In genomic region chr16:37999762-38000161, GRCm38 (mm10) we compare ENCODE assay signal across 16 mouse cellular contexts.
A peak's percentile ranks its signal among the peaks of the same experiment; 100 is the strongest.
DNase-seq lines count a peak whose midpoint lies in the region; ATAC-seq lines count a peak whose summit lies in the region.
"Had no signal": no experiment of that assay in that cellular context is flagged by ENCODE, and none has a peak within 500 bp of the region (broad histone marks: within the 10 kb centered on the region; RNA-seq: fewer than 3 reads in every experiment).

No protein-coding gene starts in this region.

- no peak for DNase-seq in embryonic facial prominence, embryonic 10.5 days (ENCODE audit: low spot score)
- no peak for DNase-seq in embryonic facial prominence, embryonic 14.5 days (ENCODE audit: low spot score)
- DNase-seq in cerebellum, adult 11 months, result no peak
- no peak for DNase-seq in heart, adult 11 months
- DNase-seq: cerebellum, adult 11-12 months; heart, adult 2 months; heart, postnatal 10 days; kidney, adult 11 months; kidney, postnatal 4 days; lung, postnatal 10 days; thymus, adult 2 months had no signal

- 76% methylated on average over 1 of the region's 1 CpGs for whole genome bisulfite sequencing in embryonic facial prominence, embryonic 10.5 days
- 81% methylated on average over 1 of the region's 1 CpGs for WGBS in embryonic facial prominence, embryonic 14.5 days
- WGBS in hindbrain, embryonic 13.5 days, result 71% methylated on average over 1 of the region's 1 CpGs
- 55% methylated on average over 1 of the region's 1 CpGs for WGBS in midbrain, embryonic 15.5 days

- H3K27me3 ChIP-seq in embryonic facial prominence, embryonic 10.5 days (replicated peaks; ENCODE audit: low read depth, poor library complexity, severe bottlenecking), result 0 out of 2 replicates have a peak, but pooled peaks cover 3% of the 10 kb centered on the region
- H3K27me3 ChIP-seq in embryonic facial prominence, embryonic 14.5 days (replicated peaks; ENCODE audit: control insufficient read depth, insufficient read depth, low read length), result no peaks in the 10 kb centered on the region
- H3K27me3 ChIP-seq in hindbrain, embryonic 13.5 days, result no peaks in the 10 kb centered on the region
- no peaks in the 10 kb centered on the region for H3K27me3 ChIP-seq in midbrain, embryonic 15.5 days (replicated peaks)

- no peaks in the 10 kb centered on the region for H3K9me3 ChIP-seq in embryonic facial prominence, embryonic 10.5 days
- H3K9me3 ChIP-seq in embryonic facial prominence, embryonic 14.5 days (ENCODE audit: control insufficient read depth, low read length), result no peaks in the 10 kb centered on the region
- H3K9me3 ChIP-seq in hindbrain, embryonic 13.5 days, result no peaks in the 10 kb centered on the region
- no peaks in the 10 kb centered on the region for H3K9me3 ChIP-seq in midbrain, embryonic 15.5 days

- no peak overlapping the region for H3K4me2 ChIP-seq in embryonic facial prominence, embryonic 14.5 days (ENCODE audit: low read depth, low read length)
- no peak overlapping the region for H3K4me2 ChIP-seq in hindbrain, embryonic 13.5 days
- H3K4me2 ChIP-seq in midbrain, embryonic 15.5 days, result no peak overlapping the region

- peaks cover 12% of the 10 kb centered on the region for H3K4me1 ChIP-seq in embryonic facial prominence, embryonic 10.5 days
- no peaks in the 10 kb centered on the region for H3K4me1 ChIP-seq in embryonic facial prominence, embryonic 14.5 days (ENCODE audit: control insufficient read depth, insufficient read depth, low read length)
- H3K4me1 ChIP-seq in hindbrain, embryonic 13.5 days (replicated peaks), result peaks cover 19% of the 10 kb centered on the region
- 0 out of 2 replicates have a peak, but pooled peaks cover 6% of the 10 kb centered on the region for H3K4me1 ChIP-seq in midbrain, embryonic 15.5 days

- 0 out of 2 replicates have a peak overlapping the region, but pooled peaks have one; percentile 5 for H3K9ac ChIP-seq in embryonic facial prominence, embryonic 14.5 days (ENCODE audit: low read depth, low read length)
- H3K9ac ChIP-seq in hindbrain, embryonic 13.5 days, result no peak overlapping the region
- H3K9ac ChIP-seq in midbrain, embryonic 15.5 days, result no peak overlapping the region
- H3K9ac ChIP-seq: liver, embryonic 14.5 days had no signal

- no peak overlapping the region for H3K4me3 ChIP-seq in embryonic facial prominence, embryonic 10.5 days
- no peak overlapping the region for H3K4me3 ChIP-seq in embryonic facial prominence, embryonic 14.5 days (ENCODE audit: low read depth, low read length)
- no peak overlapping the region for H3K4me3 ChIP-seq in hindbrain, embryonic 13.5 days
- H3K4me3 ChIP-seq in midbrain, embryonic 15.5 days, result no peak overlapping the region
- H3K4me3 ChIP-seq: heart, adult 2 months had no signal

- no peaks in the 10 kb centered on the region for H3K36me3 ChIP-seq in embryonic facial prominence, embryonic 10.5 days (replicated peaks)
- H3K36me3 ChIP-seq in embryonic facial prominence, embryonic 14.5 days (ENCODE audit: control insufficient read depth, insufficient read depth, low read length), result no peaks in the 10 kb centered on the region
- H3K36me3 ChIP-seq in hindbrain, embryonic 13.5 days, result peaks cover 7% of the 10 kb centered on the region
- H3K36me3 ChIP-seq in midbrain, embryonic 15.5 days (replicated peaks), result no peaks in the 10 kb centered on the region

- no peak for ATAC-seq in embryonic facial prominence, embryonic 14.5 days (ENCODE audit: low read depth)
- ATAC-seq in hindbrain, embryonic 13.5 days (ENCODE audit: low FRiP score), result peak; percentile 47; the same call in 1 of the 2 replicates
- ATAC-seq in midbrain, embryonic 15.5 days (replicated peaks), result peak; percentile 38; the same call in 1 of the 2 replicates
- ATAC-seq in erythroblast, adult 5-6 weeks (replicated peaks; ENCODE audit: low FRiP score, poor library complexity, severe bottlenecking), result no peak
- ATAC-seq: activated CD4-positive, CD25-positive, alpha-beta regulatory T cell, adult 4 months had no signal

- H3K27ac ChIP-seq in embryonic facial prominence, embryonic 10.5 days (replicated peaks), result peak overlapping the region; percentile 19; the same call in 1 of the 2 replicates
- no peak overlapping the region for H3K27ac ChIP-seq in embryonic facial prominence, embryonic 14.5 days (replicated peaks; ENCODE audit: low read depth, low read length)
- peak overlapping the region; percentile 79; the same call in 1 of the 2 replicates for H3K27ac ChIP-seq in hindbrain, embryonic 13.5 days
- peak overlapping the region; percentile 72 for H3K27ac ChIP-seq in midbrain, embryonic 15.5 days
- H3K27ac ChIP-seq: heart, adult 2 months; liver, embryonic 14.5 days had no signal

Comparison
In these comparisons a context has a peak if more than half of its experiments do, and no peak if none do; other contexts are left out.
1. ATAC-seq: peak in hindbrain, embryonic 13.5 days (single experiment) and midbrain, embryonic 15.5 days (single experiment); none in embryonic facial prominence, embryonic 14.5 days (single experiment) and erythroblast, adult 5-6 weeks (single experiment).